Mouse (Mus musculus): ENCODE results near the gene Ifrd2. TPM values are rescaled to one million over a fixed set of nuclear protein-coding genes. Genes with fewer than 3 reads are reported as not detected.

The Ifrd2 gene
- total and polyA plus RNA-seq, 2 experiments from 2014 or later, result 6.5 to 8.4 TPM

- no peak overlapping the region for H3K4me2 ChIP-seq (ENCODE audit: low read depth, low read length, poor library complexity, severe bottlenecking)
- peaks cover 9% of the 10 kb centered on the region for H3K4me1 ChIP-seq (ENCODE audit: insufficient read depth, low read length)
- TF ChIP-seq CTCF (IDR thresholded peaks at IDR 0.05), result no peak
- H3K9ac ChIP-seq (replicated peaks; ENCODE audit: low read length, poor library complexity, severe bottlenecking), result no peak overlapping the region
- H3K36me3 ChIP-seq (ENCODE audit: insufficient read depth, low read length), result peaks cover 53% of the 10 kb centered on the region
- H3K27ac ChIP-seq (ENCODE audit: low read depth, low read length), result no peak overlapping the region
- no peaks in the 10 kb centered on the region for H3K9me3 ChIP-seq (ENCODE audit: low read length)
- ATAC-seq (ENCODE audit: low FRiP score), result no peak
- 39% methylated on average over 4 of the region's 4 CpGs for WGBS
- DNase-seq (ENCODE audit: low spot score), result no peak
- H3K4me3 ChIP-seq (ENCODE audit: low read depth, low read length), result no peak overlapping the region
- H3K27me3 ChIP-seq (ENCODE audit: insufficient read depth, low read length), result no peaks in the 10 kb centered on the region
Measured at GRCm38 (mm10) chr9:107615035-107615434, 27.6 kb downstream of the Ifrd2 start.

GRCm38 (mm10) chr9:107617461-107617860 lies 30.0 kb downstream of the Ifrd2 start:
- Histone ChIP-seq H3K9me3 (ENCODE audit: low read length) (no peaks in the 10 kb centered on the region), H3K4me2 (ENCODE audit: low read depth, low read length, poor library complexity, severe bottlenecking) (no peak overlapping the region), H3K27me3 (ENCODE audit: insufficient read depth, low read length) (no peaks in the 10 kb centered on the region), H3K4me1 (ENCODE audit: insufficient read depth, low read length) (no peaks in the 10 kb centered on the region), H3K36me3 (ENCODE audit: insufficient read depth, low read length) (peaks cover 58% of the 10 kb centered on the region), H3K9ac (replicated peaks; ENCODE audit: low read length, poor library complexity, severe bottlenecking) (no peak overlapping the region), H3K4me3 (ENCODE audit: low read depth, low read length) (no peak overlapping the region), H3K27ac (ENCODE audit: low read depth, low read length) (no peak overlapping the region)
- DNase-seq (ENCODE audit: low spot score) (no peak), ATAC-seq (ENCODE audit: low FRiP score) (no peak)
- peak; percentile 50 for TF ChIP-seq CTCF (IDR thresholded peaks at IDR 0.05)
- 82% methylated on average over 2 of the region's 2 CpGs for WGBS

- no peak for TF ChIP-seq CTCF (IDR thresholded peaks at IDR 0.05)
- 81% methylated on average over 6 of the region's 6 CpGs for WGBS
- H3K9me3 ChIP-seq (ENCODE audit: low read length), result no peaks in the 10 kb centered on the region
- 0 out of 2 replicates have a peak overlapping the region, but pooled peaks have one; percentile 38 for H3K27ac ChIP-seq (ENCODE audit: low read depth, low read length)
- H3K4me3 ChIP-seq (ENCODE audit: low read depth, low read length), result no peak overlapping the region
- no peaks in the 10 kb centered on the region for H3K4me1 ChIP-seq (ENCODE audit: insufficient read depth, low read length)
- no peak overlapping the region for H3K4me2 ChIP-seq (ENCODE audit: low read depth, low read length, poor library complexity, severe bottlenecking)
- H3K27me3 ChIP-seq (ENCODE audit: insufficient read depth, low read length), result no peaks in the 10 kb centered on the region
- H3K36me3 ChIP-seq (ENCODE audit: insufficient read depth, low read length), result peaks cover 58% of the 10 kb centered on the region
- no peak overlapping the region for H3K9ac ChIP-seq (replicated peaks; ENCODE audit: low read length, poor library complexity, severe bottlenecking)
- no peak for DNase-seq (ENCODE audit: low spot score)
- no peak for ATAC-seq (ENCODE audit: low FRiP score)
Measured at GRCm38 (mm10) chr9:107618098-107618497, 30.7 kb downstream of the Ifrd2 start.

- peak; percentile 57 for DNase-seq (ENCODE audit: low spot score)
- no peaks in the 10 kb centered on the region for H3K27me3 ChIP-seq (ENCODE audit: insufficient read depth, low read length)
Measured at GRCm38 (mm10) chr9:107618778-107619545, 31.5 kb downstream of the Ifrd2 start.

GRCm38 (mm10) chr9:107619546-107619879 lies 32.1 kb downstream of the Ifrd2 start:
- Histone ChIP-seq H3K27ac (ENCODE audit: low read depth, low read length) (0 out of 2 replicates have a peak overlapping the region, but pooled peaks have one; percentile 27), H3K9me3 (ENCODE audit: low read length) (no peaks in the 10 kb centered on the region), H3K36me3 (ENCODE audit: insufficient read depth, low read length) (peaks cover 57% of the 10 kb centered on the region), H3K9ac (replicated peaks; ENCODE audit: low read length, poor library complexity, severe bottlenecking) (no peak overlapping the region), H3K4me1 (ENCODE audit: insufficient read depth, low read length) (no peaks in the 10 kb centered on the region), H3K4me2 (ENCODE audit: low read depth, low read length, poor library complexity, severe bottlenecking) (no peak overlapping the region), H3K4me3 (ENCODE audit: low read depth, low read length) (no peak overlapping the region), H3K27me3 (ENCODE audit: insufficient read depth, low read length) (no peaks in the 10 kb centered on the region)
- ATAC-seq (ENCODE audit: low FRiP score) (no peak), DNase-seq (ENCODE audit: low spot score) (no peak)
- 76% methylated on average over 13 of the region's 13 CpGs for WGBS
- TF ChIP-seq CTCF (IDR thresholded peaks at IDR 0.05), result no peak

More at GRCm38 (mm10) chr9:107618778-107619545, 31.5 kb downstream of the Ifrd2 start:
- WGBS, result 55% methylated on average over 13 of the region's 13 CpGs
- no peaks in the 10 kb centered on the region for H3K4me1 ChIP-seq (ENCODE audit: insufficient read depth, low read length)
- ATAC-seq (ENCODE audit: low FRiP score), result no peak
- H3K9me3 ChIP-seq (ENCODE audit: low read length), result no peaks in the 10 kb centered on the region
- no peak overlapping the region for H3K4me3 ChIP-seq (ENCODE audit: low read depth, low read length)
- no peak for TF ChIP-seq CTCF (IDR thresholded peaks at IDR 0.05)
- H3K4me2 ChIP-seq (ENCODE audit: low read depth, low read length, poor library complexity, severe bottlenecking), result no peak overlapping the region
- no peak overlapping the region for H3K9ac ChIP-seq (replicated peaks; ENCODE audit: low read length, poor library complexity, severe bottlenecking)
- H3K36me3 ChIP-seq (ENCODE audit: insufficient read depth, low read length), result peaks cover 58% of the 10 kb centered on the region
- peak overlapping the region; percentile 38 for H3K27ac ChIP-seq (ENCODE audit: low read depth, low read length)

- Histone ChIP-seq H3K4me2 (ENCODE audit: low read depth, low read length, poor library complexity, severe bottlenecking) (no peak overlapping the region), H3K4me3 (ENCODE audit: low read depth, low read length) (no peak overlapping the region), H3K9me3 (ENCODE audit: low read length) (no peaks in the 10 kb centered on the region), H3K4me1 (ENCODE audit: insufficient read depth, low read length) (no peaks in the 10 kb centered on the region; the same call in 1 of the 2 replicates), H3K27ac (ENCODE audit: low read depth, low read length) (no peak overlapping the region), H3K9ac (replicated peaks; ENCODE audit: low read length, poor library complexity, severe bottlenecking) (no peak overlapping the region), H3K36me3 (ENCODE audit: insufficient read depth, low read length) (peaks cover 51% of the 10 kb centered on the region), H3K27me3 (ENCODE audit: insufficient read depth, low read length) (no peaks in the 10 kb centered on the region)
- DNase-seq (ENCODE audit: low spot score) (no peak), ATAC-seq (ENCODE audit: low FRiP score) (no peak)
- TF ChIP-seq CTCF (IDR thresholded peaks at IDR 0.05), result no peak
Measured at GRCm38 (mm10) chr9:107620954-107621353, 33.5 kb downstream of the Ifrd2 start.

All from midbrain, postnatal 0 days (tissue).